Comparison of ENCODE assay signal across 8 mouse cellular contexts in genomic region chr3:154816801-154817625, GRCm38 (mm10).
A peak's percentile ranks its signal among the peaks of the same experiment; 100 is the strongest.
DNase-seq lines count a peak whose midpoint lies in the region; ATAC-seq and TF ChIP-seq lines count a peak whose summit lies in the region.
"Had no signal": no experiment of that assay in that cellular context is flagged by ENCODE, and none has a peak within 500 bp of the region (broad histone marks: within the 10 kb centered on the region; RNA-seq: fewer than 3 reads in every experiment).

No protein-coding gene starts in this region.

- H3K27ac ChIP-seq in forebrain, embryonic 15.5 days (replicated peaks), result peak overlapping the region; percentile 85
- H3K27ac ChIP-seq in hindbrain, embryonic 15.5 days (replicated peaks), result peak overlapping the region; percentile 75
- no peak overlapping the region for H3K27ac ChIP-seq in lung, postnatal 0 days (ENCODE audit: low read length)
- no peak overlapping the region for H3K27ac ChIP-seq in thymus, adult 2 months (ENCODE audit: control insufficient read depth, insufficient read depth, low read length)
- H3K27ac ChIP-seq: liver, embryonic 14.5 days had no signal

- TF ChIP-seq CTCF in brain, embryonic 14.5 days (IDR thresholded peaks at IDR 0.05; ENCODE audit: borderline replicate concordance, extremely low read depth, insufficient read depth, insufficient read length), result no peak
- TF ChIP-seq CTCF in lung, postnatal 0 days (IDR thresholded peaks at IDR 0.05), result no peak
- TF ChIP-seq CTCF in thymus, adult 2 months (IDR thresholded peaks at IDR 0.05; ENCODE audit: borderline replicate concordance, control insufficient read depth, extremely low read depth, insufficient read depth, low read length, poor library complexity), result no peak

- peak overlapping the region; percentile 26; the same call in 1 of the 2 replicates for H3K9ac ChIP-seq in forebrain, embryonic 15.5 days (replicated peaks)
- H3K9ac ChIP-seq in hindbrain, embryonic 15.5 days, result peak overlapping the region; percentile 39
- H3K9ac ChIP-seq in lung, postnatal 0 days (replicated peaks; ENCODE audit: low read depth), result no peak overlapping the region
- H3K9ac ChIP-seq: liver, embryonic 14.5 days had no signal

- no peaks in the 10 kb centered on the region for H3K9me3 ChIP-seq in forebrain, embryonic 15.5 days
- no peaks in the 10 kb centered on the region for H3K9me3 ChIP-seq in hindbrain, embryonic 15.5 days
- H3K9me3 ChIP-seq in lung, postnatal 0 days (ENCODE audit: low read length), result no peaks in the 10 kb centered on the region

- H3K4me3 ChIP-seq in forebrain, embryonic 15.5 days, result peak overlapping the region; percentile 32
- H3K4me3 ChIP-seq in hindbrain, embryonic 15.5 days, result peak overlapping the region; percentile 22
- no peak overlapping the region for H3K4me3 ChIP-seq in lung, postnatal 0 days (ENCODE audit: low read depth, low read length)
- H3K4me3 ChIP-seq in thymus, adult 2 months (ENCODE audit: control insufficient read depth, insufficient read depth, low read length), result no peak overlapping the region

- TF ChIP-seq POLR2A in brain, embryonic 14.5 days (IDR thresholded peaks at IDR 0.05; ENCODE audit: borderline replicate concordance, extremely low read depth, insufficient read depth, insufficient read length, poor library complexity, severe bottlenecking), result peak; percentile 33; the same call in 1 of the 2 replicates
- TF ChIP-seq POLR2A in thymus, adult 2 months (IDR thresholded peaks at IDR 0.05; ENCODE audit: control insufficient read depth, extremely low read depth, insufficient read depth, low read length, poor library complexity), result no peak

- H3K36me3 ChIP-seq in forebrain, embryonic 15.5 days, result no peaks in the 10 kb centered on the region
- H3K36me3 ChIP-seq in hindbrain, embryonic 15.5 days, result no peaks in the 10 kb centered on the region
- H3K36me3 ChIP-seq in lung, postnatal 0 days (ENCODE audit: insufficient read depth, low read length), result no peaks in the 10 kb centered on the region
- no peaks in the 10 kb centered on the region for H3K36me3 ChIP-seq in thymus, adult 2 months (ENCODE audit: control insufficient read depth, insufficient read depth, low read length)

- 5% methylated on average over 19 of the region's 19 CpGs for WGBS in forebrain, embryonic 15.5 days
- WGBS in hindbrain, embryonic 15.5 days, result 23% methylated on average over 19 of the region's 19 CpGs
- WGBS in lung, postnatal 0 days, result 42% methylated on average over 19 of the region's 19 CpGs
- 57% methylated on average over 19 of the region's 19 CpGs for WGBS in thymus, adult 2 months

- ATAC-seq in forebrain, embryonic 15.5 days (replicated peaks), result peak; percentile 94
- ATAC-seq in hindbrain, embryonic 15.5 days (ENCODE audit: low FRiP score, low read depth), result peak; percentile 85
- ATAC-seq in lung, postnatal 0 days, result peak; percentile 72

- H3K27me3 ChIP-seq in forebrain, embryonic 15.5 days, result no peaks in the 10 kb centered on the region
- no peaks in the 10 kb centered on the region for H3K27me3 ChIP-seq in hindbrain, embryonic 15.5 days
- H3K27me3 ChIP-seq in lung, postnatal 0 days (replicated peaks; ENCODE audit: insufficient read depth, low read length), result no peaks in the 10 kb centered on the region
- no peaks in the 10 kb centered on the region for H3K27me3 ChIP-seq in thymus, adult 2 months (ENCODE audit: control insufficient read depth, insufficient read depth, low read length)

- H3K4me1 ChIP-seq in forebrain, embryonic 15.5 days, result peaks cover 28% of the 10 kb centered on the region
- peaks cover 24% of the 10 kb centered on the region for H3K4me1 ChIP-seq in hindbrain, embryonic 15.5 days (replicated peaks)
- no peaks in the 10 kb centered on the region for H3K4me1 ChIP-seq in lung, postnatal 0 days (ENCODE audit: insufficient read depth, low read depth, low read length)
- no peaks in the 10 kb centered on the region for H3K4me1 ChIP-seq in thymus, adult 2 months (replicated peaks; ENCODE audit: control insufficient read depth, insufficient read depth, low read length)

- DNase-seq in brain, embryonic 14.5 days (ENCODE audit: low read depth), result peak; percentile 95
- peak; percentile 44 for DNase-seq in lung, postnatal 0 days (ENCODE audit: low spot score)
- peak; percentile 48 for DNase-seq in right cerebral cortex, postnatal 4 days
- no peak for DNase-seq in gastrocnemius, postnatal 4 days (ENCODE audit: low spot score in 2 of 2)
- no peak for DNase-seq in thymus, adult 2 months

- peak overlapping the region; percentile 51 for H3K4me2 ChIP-seq in forebrain, embryonic 15.5 days (replicated peaks)
- H3K4me2 ChIP-seq in hindbrain, embryonic 15.5 days, result peak overlapping the region; percentile 52
- no peak overlapping the region for H3K4me2 ChIP-seq in lung, postnatal 0 days (replicated peaks; ENCODE audit: low read depth, low read length)

- TF ChIP-seq EP300 in lung, postnatal 0 days (IDR thresholded peaks at IDR 0.05), result no peak

Comparison
In these comparisons a context has a peak if more than half of its experiments do, and no peak if none do; other contexts are left out.
1. DNase-seq: peak in brain, embryonic 14.5 days (single experiment), lung, postnatal 0 days (single experiment) and right cerebral cortex, postnatal 4 days (single experiment); none in gastrocnemius, postnatal 4 days (0 of 2) and thymus, adult 2 months (single experiment).
2. H3K27ac ChIP-seq: peak in forebrain, embryonic 15.5 days (single experiment) and hindbrain, embryonic 15.5 days (single experiment); none in lung, postnatal 0 days (single experiment) and thymus, adult 2 months (single experiment).
3. H3K4me3 ChIP-seq: peak in forebrain, embryonic 15.5 days (single experiment) and hindbrain, embryonic 15.5 days (single experiment); none in lung, postnatal 0 days (single experiment) and thymus, adult 2 months (single experiment).
4. Peak in every context shown above with its lines, with median percentiles within 50 percentile points of each other: ATAC-seq.